Mouse (Mus musculus) megakaryocyte, embryonic 14.5 days (primary cell): ENCODE measurements around the gene Spsb2.

Experiments used
- FLI1 ChIP-seq: IDR thresholded peaks from 2 replicates; pipeline ENCODE4 v1.6.1; 2012; ENCODE audit warnings: low read length, inconsistent platforms, mixed read lengths
- GATA1 ChIP-seq: IDR thresholded peaks from 3 replicates; pipeline ENCODE4 v1.6.1; 2012; ENCODE audit warnings: mixed read lengths, low read length, inconsistent platforms, borderline replicate concordance

- TF ChIP-seq GATA1, result no peak
- TF ChIP-seq FLI1, result no peak
Observed at GRCm38 (mm10) chr6:124814858-124815774, 6.7 kb downstream of the Spsb2 start.
